Mouse (Mus musculus) megakaryocyte-erythroid progenitor cell, adult 5-6 weeks (primary cell): ENCODE measurements around the gene Taf3. TPM values are rescaled to one million over a fixed set of nuclear protein-coding genes. Genes with fewer than 3 reads are reported as not detected.

ENCODE experiments used
- total RNA-seq, 2 experiments: library from RNA; stranded (forward) in 1 of 2; stranded (reverse) in 1 of 2; fragments of 200-1000, 215-1000 nt in 1 of 2; fragments of >200 nt in 1 of 2; fragmentation: Nextera tagmentation in 1 of 2; gene quantifications; 2 replicates each; pipeline ENCODE4 v1.2.3; 2014 to 2017

The Taf3 gene
- total RNA-seq, 2 experiments from 2014 or later: 10.1 to 19.1 TPM

Other genes starting within 250 kb of the Taf3 start
- gene 4930412O13Rik, start 167.3 kb downstream of the Taf3 start, total RNA-seq (2014; fragmentation: Nextera tagmentation): not detected in 2 replicates
- not detected in 2 replicates for gene 4930412O13Rik, start 167.3 kb downstream of the Taf3 start, total RNA-seq (2017)
- gene 9230102O04Rik, start 159.1 kb downstream of the Taf3 start, total RNA-seq (2014; fragmentation: Nextera tagmentation): not detected in 2 replicates
- not detected in 2 replicates for gene 9230102O04Rik, start 159.1 kb downstream of the Taf3 start, total RNA-seq (2017)
- 0.57 and 5.3 TPM in 2 replicates for gene Gata3, start 158.6 kb downstream of the Taf3 start, total RNA-seq (2014; fragmentation: Nextera tagmentation)
- gene Gata3, start 158.6 kb downstream of the Taf3 start, total RNA-seq (2017): 0.23 and 1.8 TPM in 2 replicates
- gene Atp5c1, start 31.9 kb upstream of the Taf3 start, total RNA-seq (2014; fragmentation: Nextera tagmentation): 449 and 461 TPM in 2 replicates
- 496 and 499 TPM in 2 replicates for gene Atp5c1, start 31.9 kb upstream of the Taf3 start, total RNA-seq (2017)
- 34.0 and 41.8 TPM in 2 replicates for gene Kin, start 32.0 kb upstream of the Taf3 start, total RNA-seq (2014; fragmentation: Nextera tagmentation)
- gene Kin, start 32.0 kb upstream of the Taf3 start, total RNA-seq (2017): 22.2 and 41.9 TPM in 2 replicates
- gene Itih2, start 82.8 kb upstream of the Taf3 start, total RNA-seq (2014; fragmentation: Nextera tagmentation): not detected in 2 replicates
- gene Itih2, start 82.8 kb upstream of the Taf3 start, total RNA-seq (2017): not detected in 2 replicates
- 0.09 and 0.84 TPM in 2 replicates for gene Itih5, start 105.0 kb upstream of the Taf3 start, total RNA-seq (2014; fragmentation: Nextera tagmentation)
- 1.3 and 4.9 TPM in 2 replicates for gene Itih5, start 105.0 kb upstream of the Taf3 start, total RNA-seq (2017)